7 mouse cellular contexts compared by ENCODE assay signal in the genomic region with DNA sequence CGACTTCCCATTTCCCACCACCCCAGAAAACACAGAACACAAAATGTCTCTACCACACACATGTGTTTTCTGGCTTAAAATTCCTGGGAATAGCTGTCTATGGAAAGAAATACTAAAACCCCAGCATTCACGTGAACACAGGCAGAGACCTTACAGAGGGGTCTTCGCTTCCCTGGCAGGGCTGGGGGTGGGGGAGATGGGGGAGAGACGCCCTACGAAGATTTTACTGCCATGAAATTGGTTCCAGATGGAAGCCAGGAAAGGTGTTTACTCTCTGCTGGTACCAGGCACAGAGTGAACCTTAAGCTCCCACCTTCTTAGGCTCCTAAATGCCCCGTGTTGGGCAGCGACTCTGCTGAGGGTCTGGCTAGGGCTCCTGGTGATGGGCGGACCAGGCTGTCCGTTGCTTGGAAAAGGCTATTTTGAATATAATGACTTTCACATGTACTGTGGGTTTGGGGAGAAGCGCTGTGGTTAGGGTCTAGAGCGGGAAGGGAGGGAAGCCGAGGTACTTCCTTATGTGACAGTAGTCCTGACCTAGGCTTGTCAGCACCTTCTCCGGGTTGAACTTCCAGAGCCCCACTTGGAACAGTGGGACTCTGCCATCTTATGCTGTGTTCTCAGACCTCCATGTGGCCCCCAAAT. TPM values are rescaled to one million over a fixed set of nuclear protein-coding genes. Genes with fewer than 3 reads are reported as not detected.
DNase-seq lines count a peak whose midpoint lies in the region; ATAC-seq and TF ChIP-seq lines count a peak whose summit lies in the region.

No protein-coding gene starts in this region.

- peak overlapping the region; percentile 54 for H3K4me3 ChIP-seq in E14TG2a.4 (replicated peaks; ENCODE audit: low read length)
- peak overlapping the region; percentile 12; the same call in 1 of the 2 replicates for H3K4me3 ChIP-seq in bone marrow macrophage, adult 2 months (ENCODE audit: insufficient read depth, low read length)
- peak overlapping the region; percentile 42 for H3K4me3 ChIP-seq in hindbrain, embryonic 10.5 days

- peaks cover 27% of the 10 kb centered on the region for H3K27me3 ChIP-seq in E14TG2a.4 (ENCODE audit: insufficient read depth, low read length)
- H3K27me3 ChIP-seq in hindbrain, embryonic 10.5 days (ENCODE audit: insufficient read depth, poor library complexity, severe bottlenecking): peaks cover 34% of the 10 kb centered on the region

- H3K4me1 ChIP-seq in E14TG2a.4 (replicated peaks; ENCODE audit: low read depth, low read length): peaks cover 28% of the 10 kb centered on the region
- H3K4me1 ChIP-seq in bone marrow macrophage, adult 2 months (ENCODE audit: control insufficient read depth, insufficient read depth, low read length): 0 out of 2 replicates have a peak, but pooled peaks cover 2% of the 10 kb centered on the region
- H3K4me1 ChIP-seq in hindbrain, embryonic 10.5 days (replicated peaks): peaks cover 31% of the 10 kb centered on the region

- H3K36me3 ChIP-seq in E14TG2a.4 (ENCODE audit: insufficient read depth, low read length): no peaks in the 10 kb centered on the region
- no peaks in the 10 kb centered on the region for H3K36me3 ChIP-seq in hindbrain, embryonic 10.5 days

- no peak for DNase-seq in hindbrain, embryonic 10.5 days (ENCODE audit: low spot score)
- no peak for DNase-seq in thymus, adult 18-20 months
- DNase-seq in frontal cortex, postnatal 10 days (ENCODE audit: low spot score in 2 of 2): no peak
- no peak for DNase-seq in kidney, postnatal 25 days

- H3K27ac ChIP-seq in bone marrow macrophage, adult 2 months (ENCODE audit: insufficient read depth, low read depth, low read length): no peak overlapping the region
- H3K27ac ChIP-seq in hindbrain, embryonic 10.5 days: peak overlapping the region; percentile 77

- TF ChIP-seq CTCF in E14TG2a.4 (conservative IDR thresholded peaks at IDR 0.05; ENCODE audit: low read length): no peak
- TF ChIP-seq CTCF in bone marrow macrophage, adult 2 months (IDR thresholded peaks at IDR 0.05; ENCODE audit: low read depth, low read length): no peak

- no peaks in the 10 kb centered on the region for H3K9me3 ChIP-seq in E14TG2a.4 (ENCODE audit: low read length)
- no peaks in the 10 kb centered on the region for H3K9me3 ChIP-seq in hindbrain, embryonic 10.5 days

- WGBS in hindbrain, embryonic 10.5 days: 17% methylated on average over 13 of the region's 13 CpGs

- peak; percentile 66 for ATAC-seq in megakaryocyte, adult 5-6 weeks (ENCODE audit: poor library complexity, severe bottlenecking)

- TF ChIP-seq POLR2A in bone marrow macrophage, adult 2 months (IDR thresholded peaks at IDR 0.05; ENCODE audit: borderline replicate concordance, low read depth, low read length): no peak

RNA-seq across cellular contexts. Expression of gene Timp3, which starts 4.6 kb away (rescaled TPM):
- polyA plus RNA-seq in bone marrow macrophage, adult 2 months (2012; ENCODE audit: insufficient read depth, insufficient read length, missing spikeins): 1.1 and 3.3 TPM in 2 replicates
- polyA plus RNA-seq in hindbrain, embryonic 10.5 days (2016; fragmentation: Nextera tagmentation; extraction: Ambion mirVana): 24.8 and 31.4 TPM in 2 replicates
- total RNA-seq in megakaryocyte, adult 5-6 weeks (2015): 0.04 TPM in 1 of 2 replicates, not detected in the other
- 0.08 and 0.44 TPM in 2 replicates for total RNA-seq in megakaryocyte, adult 5-6 weeks (2017)
